Mouse (Mus musculus) layer of hippocampus, postnatal 25 days (tissue): ENCODE data around the gene Iqcf3. TPM values are rescaled to one million over a fixed set of nuclear protein-coding genes. Genes with fewer than 3 reads are reported as not detected.
A peak's percentile ranks its signal among the peaks of the same experiment; 100 is the strongest.
"Not testable (repeated sequence)": the region's sequence is repeated elsewhere in the genome, so short reads cannot be mapped to it uniquely, and the experiment has no call there.

Experiments
- DNase-seq, 2 experiments: peaks; one replicate each; pipeline ENCODE4 v3.0.0; 2022; ENCODE audit warnings: mixed read lengths in 2 of 2, low spot score in 1 of 2; ENCODE audit errors: extremely low spot score in 1 of 2
- total RNA-seq, 2 experiments: library from RNA; stranded (reverse); gene quantifications; 2 replicates each; pipeline ENCODE4 v1.2.3; 2021

Gene Iqcf3
- total RNA-seq: not detected

GRCm38 (mm10) chr9:106561531-106561930 lies at the start of gene Iqcf3:
TSS of gene Iqcf3 (minus strand) at chr9:106561631.
- DNase-seq: no peak

GRCm38 (mm10) chr9:106610727-106611126 lies 49.3 kb upstream of the Iqcf3 start:
- DNase-seq: no peak

GRCm38 (mm10) chr9:106600546-106600945 lies 39.1 kb upstream of the Iqcf3 start:
- DNase-seq: peak in 1 of 2 experiments; percentile 78

- no peak for DNase-seq
Measured at GRCm38 (mm10) chr9:106598466-106598865, 37.0 kb upstream of the Iqcf3 start.

GRCm38 (mm10) chr9:106595836-106596235 lies 34.4 kb upstream of the Iqcf3 start:
- no peak for DNase-seq

GRCm38 (mm10) chr9:106595402-106595801 lies 34.0 kb upstream of the Iqcf3 start:
- DNase-seq: not testable (repeated sequence)

- DNase-seq: no peak
Measured at GRCm38 (mm10) chr9:106592158-106592557, 30.7 kb upstream of the Iqcf3 start.

GRCm38 (mm10) chr9:106582552-106582951 lies 21.1 kb upstream of the Iqcf3 start:
- DNase-seq: no peak

GRCm38 (mm10) chr9:106580016-106580415 lies 18.6 kb upstream of the Iqcf3 start:
- no peak for DNase-seq

- no peak for DNase-seq
Measured at GRCm38 (mm10) chr9:106576112-106576511, 14.7 kb upstream of the Iqcf3 start.

GRCm38 (mm10) chr9:106573366-106573765 lies 11.9 kb upstream of the Iqcf3 start:
- DNase-seq: no peak

GRCm38 (mm10) chr9:106572186-106572585 lies 10.8 kb upstream of the Iqcf3 start:
- no peak for DNase-seq

GRCm38 (mm10) chr9:106570896-106571295 lies 9.5 kb upstream of the Iqcf3 start, which contains the start of gene Iqcf4:
TSS of gene Iqcf4 (minus strand) at chr9:106570996.
- no peak for DNase-seq

- DNase-seq: no peak
Measured at GRCm38 (mm10) chr9:106566437-106566836, 5.0 kb upstream of the Iqcf3 start.

- DNase-seq: no peak
Measured at GRCm38 (mm10) chr9:106564025-106564424, 2.6 kb upstream of the Iqcf3 start.

- no peak for DNase-seq
Measured at GRCm38 (mm10) chr9:106562291-106562690, 860 bp upstream of the Iqcf3 start.

GRCm38 (mm10) chr9:106534975-106535374 lies 26.5 kb downstream of the Iqcf3 start:
- DNase-seq: no peak

GRCm38 (mm10) chr9:106534296-106534695 lies 27.1 kb downstream of the Iqcf3 start:
- DNase-seq: no peak

GRCm38 (mm10) chr9:106531833-106532232 lies 29.6 kb downstream of the Iqcf3 start:
- DNase-seq: peak in 1 of 2 experiments; percentile 8

- no peak for DNase-seq
Measured at GRCm38 (mm10) chr9:106519909-106520308, 41.5 kb downstream of the Iqcf3 start.

- DNase-seq: no peak
Measured at GRCm38 (mm10) chr9:106519433-106519832, 42.0 kb downstream of the Iqcf3 start.

GRCm38 (mm10) chr9:106514273-106514672 lies 47.2 kb downstream of the Iqcf3 start, which contains the start of gene Iqcf5:
TSS of gene Iqcf5 (plus strand) at chr9:106514573.
- DNase-seq: no peak

- DNase-seq: no peak
Measured at GRCm38 (mm10) chr9:106513566-106513965, 47.9 kb downstream of the Iqcf3 start.
